Mouse (Mus musculus) urinary bladder, postnatal 0 days (tissue): Measurements from ENCODE around the gene Tcaf3. TPM values are rescaled to one million over a fixed set of nuclear protein-coding genes. Genes with fewer than 3 reads are reported as not detected.

Experiments
- polyA plus RNA-seq: library from polyadenylated mRNA; unstranded; fragments of >200 nt; fragmentation: Nextera tagmentation; extraction: Ambion mirVana; gene quantifications from 2 replicates; pipeline ENCODE4 v1.2.1, GENCODE M21; 2015

The Tcaf3 gene
- not detected in 2 replicates for polyA plus RNA-seq

DNA sequence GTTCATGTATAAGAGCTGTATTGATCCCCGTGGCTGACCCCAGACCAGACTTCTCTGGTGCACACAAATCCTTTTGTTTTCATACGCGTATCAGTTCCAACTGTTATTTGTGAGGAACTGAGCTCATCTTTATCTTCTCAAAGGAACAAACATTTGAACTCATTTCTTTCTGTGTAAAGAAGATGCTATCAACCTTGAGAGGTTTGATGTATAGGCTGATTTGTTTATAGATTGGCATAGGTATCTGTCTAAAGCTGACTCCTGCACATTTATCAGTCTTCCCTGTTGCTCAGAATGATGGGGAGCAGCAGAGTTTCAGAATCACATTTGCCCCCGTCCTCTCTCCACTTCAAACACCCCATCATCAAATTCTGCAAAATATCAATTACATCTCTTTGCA lies at the start of gene Tcaf3:
Tcaf3 (minus strand) TSS at position 101 of the 400 bp plus-strand sequence.

DNA sequence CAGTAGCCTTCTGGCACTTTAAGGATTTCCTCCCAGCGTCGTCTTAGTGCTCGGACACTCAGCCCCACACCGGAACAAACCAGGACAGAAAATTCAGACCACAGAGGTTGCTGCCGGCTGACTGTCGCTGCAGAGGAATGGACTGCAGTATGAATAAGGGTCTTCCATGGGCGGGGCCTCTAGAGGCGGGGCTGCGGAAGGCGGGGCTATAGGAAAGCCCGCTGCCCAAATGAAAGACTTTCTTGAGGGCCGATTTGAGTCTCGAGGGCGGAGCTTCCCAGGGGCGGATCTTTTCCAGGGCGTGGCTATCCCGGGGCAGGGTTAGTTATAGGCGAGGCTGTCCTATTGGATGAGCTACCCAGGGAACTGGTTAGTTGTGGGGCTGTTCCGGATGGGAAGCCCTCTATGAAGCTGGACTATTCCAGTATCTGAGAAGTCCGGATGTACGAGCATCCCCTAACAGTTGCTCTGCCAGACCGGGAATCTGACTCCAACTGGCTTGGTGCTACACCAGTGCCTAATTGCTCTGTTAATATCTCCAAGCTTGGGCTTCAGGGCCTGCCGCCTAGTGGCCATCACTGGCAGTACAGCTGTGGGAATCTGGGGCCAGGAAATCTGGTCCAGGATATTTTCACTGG lies 47.5 kb upstream of the Tcaf3 start, which contains the start of gene Tcaf2:
Tcaf2 (minus strand) TSS at position 343 of the 638 bp plus-strand sequence.

GRCm38 (mm10) chr6:42547461-42547860 lies 50.0 kb downstream of the Tcaf3 start, which contains the start of gene Olfr455:
Gene Olfr455 (minus strand): TSS chr6:42547587.

Other genes with a start within 250 kb of the Tcaf3 start
- gene Zyx, start 248.1 kb downstream of the Tcaf3 start, polyA plus RNA-seq, result 195 and 229 TPM in 2 replicates
- 11.4 and 12.5 TPM in 2 replicates for gene Epha1, start 224.4 kb downstream of the Tcaf3 start, polyA plus RNA-seq
- gene Tas2r143, start 197.5 kb downstream of the Tcaf3 start, polyA plus RNA-seq, result not detected in 2 replicates
- not detected in 2 replicates for gene Tas2r135, start 192.3 kb downstream of the Tcaf3 start, polyA plus RNA-seq
- gene Tas2r126, start 163.2 kb downstream of the Tcaf3 start, polyA plus RNA-seq, result not detected in 2 replicates
- gene Olfr458, start 132.5 kb downstream of the Tcaf3 start, polyA plus RNA-seq, result 0.07 TPM in 1 of 2 replicates, not detected in the other
- gene Olfr457, start 121.4 kb downstream of the Tcaf3 start, polyA plus RNA-seq, result 0.05 TPM in 1 of 2 replicates, not detected in the other
- 0.12 TPM in 1 of 2 replicates, not detected in the other for gene Olfr456, start 110.5 kb downstream of the Tcaf3 start, polyA plus RNA-seq
- not detected in 2 replicates for gene Olfr455, start 50.1 kb downstream of the Tcaf3 start, polyA plus RNA-seq
- gene Tcaf2, start 47.6 kb upstream of the Tcaf3 start, polyA plus RNA-seq, result 4.2 and 4.5 TPM in 2 replicates
- 40.9 and 41.9 TPM in 2 replicates for gene Tcaf1, start 112.4 kb upstream of the Tcaf3 start, polyA plus RNA-seq
- gene Olfr453, start 141.7 kb upstream of the Tcaf3 start, polyA plus RNA-seq, result not detected in 2 replicates
- not detected in 2 replicates for gene Olfr38, start 158.7 kb upstream of the Tcaf3 start, polyA plus RNA-seq
- gene Olfr452, start 187.4 kb upstream of the Tcaf3 start, polyA plus RNA-seq, result not detected in 2 replicates
- not detected in 2 replicates for gene Olfr450, start 214.2 kb upstream of the Tcaf3 start, polyA plus RNA-seq
- gene Olfr449, start 236.7 kb upstream of the Tcaf3 start, polyA plus RNA-seq, result not detected in 2 replicates